Mouse (Mus musculus): ENCODE data around the gene Igsf9b.

Igsf9b gene

DNA sequence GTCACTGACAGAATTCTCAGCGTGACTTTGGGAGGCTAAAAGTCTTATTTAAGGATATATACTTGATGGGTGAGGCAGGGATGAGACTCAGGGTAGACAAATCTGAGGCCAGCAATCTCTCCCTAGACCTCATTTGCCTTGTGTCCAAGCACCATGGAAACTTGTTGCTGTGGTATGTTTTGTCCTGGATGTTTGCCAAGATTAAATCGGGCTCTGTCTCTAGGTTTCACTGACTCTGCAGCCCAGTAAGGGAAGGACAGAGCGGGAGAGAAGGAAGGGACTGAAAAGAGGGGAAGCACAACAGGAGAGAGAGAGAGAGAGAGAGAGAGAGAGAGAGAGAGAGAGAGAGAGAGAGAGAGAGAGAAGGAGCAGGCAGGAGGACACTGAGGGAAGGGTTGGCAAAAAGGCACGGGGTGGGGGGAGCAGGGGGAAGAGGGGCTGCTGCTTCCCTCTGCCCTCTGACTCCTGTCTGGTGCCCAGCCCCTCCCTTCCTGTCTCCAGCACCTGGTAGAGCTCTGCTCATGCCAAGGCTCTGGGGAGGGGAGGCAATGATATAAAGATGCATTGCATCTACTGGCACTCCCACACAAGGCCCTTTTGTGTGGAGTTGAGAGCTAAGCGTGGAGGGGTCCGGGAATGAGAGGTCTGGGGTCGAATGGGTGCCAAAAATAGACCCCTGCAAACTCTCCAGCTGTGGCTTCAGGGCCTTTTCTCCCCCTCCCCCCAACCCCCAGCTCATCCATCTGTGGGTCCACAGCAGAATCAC is 9.3 kb upstream of the Igsf9b start:
- no peak for DNase-seq (ENCODE audit: low read depth)

GRCm38 (mm10) chr9:27294380-27294779 is 4.6 kb upstream of the Igsf9b start:
- DNase-seq (ENCODE audit: low read depth) = no peak

DNA sequence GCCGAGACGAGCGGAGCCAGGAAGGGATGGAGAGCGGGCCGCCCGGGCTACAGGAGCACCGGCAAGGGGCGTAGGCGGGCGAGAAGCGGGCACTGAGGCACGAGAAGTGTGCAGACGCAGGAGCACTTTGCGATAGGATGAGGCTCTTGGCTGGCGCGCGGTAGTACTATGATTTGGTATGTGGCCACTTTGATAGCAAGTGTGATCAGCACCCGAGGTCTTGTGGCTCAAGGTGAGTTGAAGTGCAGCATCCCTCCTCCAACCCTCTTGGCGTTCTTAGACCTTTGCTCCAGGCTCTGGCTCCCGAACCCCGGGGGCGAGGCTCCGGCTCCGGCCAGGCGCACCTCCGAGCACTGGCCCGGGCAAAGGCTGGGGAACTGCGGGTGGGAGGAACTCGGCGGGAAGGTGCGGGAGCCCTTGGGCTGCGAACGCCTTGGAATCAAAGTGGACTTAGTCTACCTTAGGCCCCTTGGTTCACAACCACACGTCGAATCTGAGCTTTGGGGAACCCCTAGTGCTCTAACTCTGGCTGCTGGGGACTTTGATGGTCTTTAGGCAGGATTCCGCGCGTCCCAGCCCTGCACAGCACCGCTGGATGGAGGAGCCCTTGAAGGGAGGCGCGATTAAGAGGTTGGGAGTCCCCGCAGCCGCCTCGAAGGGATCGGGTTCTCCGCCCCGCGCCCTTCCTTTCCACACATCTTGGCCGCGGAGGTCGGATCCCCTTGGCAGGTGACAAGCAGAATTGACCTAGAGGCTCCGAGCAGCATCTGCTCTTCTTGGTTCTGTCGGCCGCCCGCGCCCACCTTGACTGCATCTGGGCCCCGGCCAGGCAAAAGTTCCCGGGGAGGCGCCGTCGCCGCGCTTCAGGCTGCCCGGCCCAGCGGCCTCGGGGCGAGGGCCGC is 533 bp downstream of the Igsf9b start:
- no peak for DNase-seq (ENCODE audit: low read depth)

- no peak for DNase-seq (ENCODE audit: low read depth)
These were observed 1.2 kb downstream of the Igsf9b start for GRCm38 (mm10) chr9:27300188-27300691.

DNA sequence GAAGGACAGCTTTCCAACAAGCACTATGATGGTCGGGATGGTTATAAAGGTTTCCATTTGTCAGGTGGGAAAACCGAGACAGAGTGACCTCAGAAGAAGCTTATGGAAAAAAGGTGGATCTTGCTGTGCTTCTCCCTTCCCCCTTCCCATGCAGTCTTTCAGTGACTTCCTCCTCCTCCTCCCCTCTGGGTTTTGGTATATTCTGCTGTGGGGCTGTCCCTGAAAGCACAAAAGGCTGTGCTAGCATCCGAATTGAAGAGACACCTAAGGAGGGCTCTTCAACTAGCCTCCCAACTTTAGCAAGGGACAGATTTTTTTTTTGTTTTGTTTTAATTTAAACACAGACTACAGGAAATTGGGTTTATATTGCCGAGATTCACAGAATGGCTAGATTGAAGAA is 1.7 kb downstream of the Igsf9b start:
- DNase-seq (ENCODE audit: low read depth) = no peak

GRCm38 (mm10) chr9:27301486-27301885 is 2.5 kb downstream of the Igsf9b start:
- DNase-seq (ENCODE audit: low read depth) = no peak

DNA sequence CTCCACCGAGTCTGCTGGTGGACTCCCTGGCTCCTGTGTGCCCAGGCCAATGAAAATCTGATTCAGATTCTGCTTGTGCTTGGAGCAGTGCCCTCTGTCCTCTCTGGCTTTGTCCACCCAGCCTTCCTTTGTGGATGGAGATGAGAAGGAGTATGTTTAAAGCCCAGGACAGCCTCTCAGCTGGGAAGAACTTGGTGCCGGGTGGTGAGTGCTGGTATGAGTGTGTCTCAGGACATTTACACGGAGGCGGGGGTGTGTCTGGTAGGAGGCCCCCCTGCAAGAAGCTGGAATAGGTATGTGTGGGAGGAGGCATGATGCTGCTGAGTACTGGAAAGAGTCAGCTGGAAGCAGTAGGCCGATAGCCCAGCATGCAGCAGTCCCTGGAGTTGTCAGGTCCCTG is 3.3 kb downstream of the Igsf9b start:
- no peak for DNase-seq (ENCODE audit: low read depth)

GRCm38 (mm10) chr9:27303571-27304484 is 4.8 kb downstream of the Igsf9b start:
- no peak for DNase-seq (ENCODE audit: low read depth)

DNA sequence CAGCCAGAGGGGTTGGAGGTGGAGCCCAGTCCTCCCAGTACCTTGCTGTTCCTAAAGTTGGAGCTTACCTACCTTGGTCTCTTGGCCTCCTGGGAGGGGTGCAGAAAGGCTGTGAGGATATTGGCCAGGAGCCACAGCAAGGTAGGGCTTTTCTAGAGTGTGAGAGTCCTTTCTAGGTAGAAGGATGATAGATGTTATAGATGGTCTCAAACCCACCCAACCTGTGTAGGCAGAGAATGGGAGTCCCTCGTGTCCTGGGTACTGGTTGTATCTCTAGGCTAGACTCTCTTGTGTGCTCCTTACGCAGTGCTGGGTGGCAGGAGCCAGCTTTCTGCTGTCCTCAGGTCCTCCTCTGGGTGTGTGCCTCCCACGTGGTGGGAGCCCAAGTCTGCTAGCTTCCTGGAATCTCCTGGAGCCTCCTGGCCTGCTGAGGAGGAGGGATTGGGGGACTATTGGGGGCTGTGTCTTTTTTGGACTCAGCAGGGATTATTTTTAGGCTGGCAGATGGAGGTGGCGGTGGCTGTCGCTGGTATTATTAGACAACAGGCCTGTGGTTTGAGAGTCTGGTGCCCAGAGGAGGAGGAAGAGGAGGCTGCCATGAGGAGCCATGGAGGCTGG is 5.6 kb downstream of the Igsf9b start:
- DNase-seq (ENCODE audit: low read depth) = no peak

DNA sequence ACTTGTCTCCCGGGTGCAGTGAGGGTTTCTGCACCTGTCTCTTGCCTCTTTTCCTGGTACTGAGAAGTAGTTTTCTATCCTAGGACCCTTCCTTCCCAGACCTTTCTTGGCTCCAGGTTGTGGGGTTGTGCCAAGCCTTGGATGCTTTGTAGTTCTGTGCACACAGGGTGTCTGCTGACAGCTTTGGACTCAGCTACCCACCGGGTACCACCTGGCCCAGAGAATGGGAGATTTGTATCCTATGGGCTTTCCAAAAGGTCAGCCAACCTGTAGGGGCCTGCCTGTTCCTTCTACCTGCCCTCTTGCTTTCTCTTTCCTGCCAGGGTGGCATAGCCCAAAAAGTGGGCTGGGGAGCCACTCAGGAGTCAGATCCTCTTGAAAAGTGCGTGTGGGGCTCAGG is 6.5 kb downstream of the Igsf9b start:
- DNase-seq (ENCODE audit: low read depth) = no peak

DNA sequence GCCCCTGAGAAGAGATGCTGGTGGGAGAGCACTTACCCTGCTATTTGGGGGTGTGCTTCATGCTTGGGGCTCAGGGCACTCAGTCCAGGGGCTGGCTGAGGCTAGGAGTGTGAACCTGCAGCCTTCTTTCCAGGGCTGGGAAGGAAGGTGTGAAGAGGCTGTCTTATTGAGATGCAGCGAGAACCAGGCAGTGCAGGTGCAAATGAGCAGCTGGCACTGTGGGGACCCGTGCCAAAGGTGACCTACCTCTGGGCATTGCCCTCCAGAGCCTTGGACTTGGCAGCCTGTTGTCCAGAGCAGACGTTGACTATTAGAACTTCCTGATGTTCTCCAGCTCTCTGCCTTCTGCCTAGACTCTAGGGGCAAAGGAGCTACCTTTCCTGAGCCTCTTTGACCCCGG is 7.6 kb downstream of the Igsf9b start:
- DNase-seq (ENCODE audit: low read depth) = no peak

GRCm38 (mm10) chr9:27307265-27307664 is 8.3 kb downstream of the Igsf9b start:
- DNase-seq (ENCODE audit: low read depth) = no peak

DNA sequence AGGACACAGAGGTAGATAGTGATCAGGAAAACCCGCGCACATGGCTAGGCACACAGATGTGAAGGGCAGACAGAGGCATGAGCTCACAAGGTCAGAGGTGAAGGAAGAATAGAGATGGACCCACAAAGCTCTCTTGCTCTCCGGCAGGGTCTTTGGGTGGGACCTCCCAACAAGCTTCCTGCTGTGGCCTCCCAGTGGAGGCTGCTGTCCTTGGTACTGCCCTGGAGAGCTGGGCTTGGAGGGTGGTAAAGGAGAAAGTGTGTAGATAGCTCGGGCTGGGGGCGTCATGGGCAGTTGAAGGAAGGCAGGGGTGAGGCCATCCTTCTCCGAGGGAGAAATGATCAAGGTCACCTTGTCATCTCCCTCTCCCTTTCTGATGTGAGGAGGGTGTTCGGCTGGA is 9.0 kb downstream of the Igsf9b start:
- DNase-seq (ENCODE audit: low read depth) = no peak

- DNase-seq (ENCODE audit: low read depth) = no peak
These were observed 9.6 kb downstream of the Igsf9b start for GRCm38 (mm10) chr9:27308561-27308960.

DNA sequence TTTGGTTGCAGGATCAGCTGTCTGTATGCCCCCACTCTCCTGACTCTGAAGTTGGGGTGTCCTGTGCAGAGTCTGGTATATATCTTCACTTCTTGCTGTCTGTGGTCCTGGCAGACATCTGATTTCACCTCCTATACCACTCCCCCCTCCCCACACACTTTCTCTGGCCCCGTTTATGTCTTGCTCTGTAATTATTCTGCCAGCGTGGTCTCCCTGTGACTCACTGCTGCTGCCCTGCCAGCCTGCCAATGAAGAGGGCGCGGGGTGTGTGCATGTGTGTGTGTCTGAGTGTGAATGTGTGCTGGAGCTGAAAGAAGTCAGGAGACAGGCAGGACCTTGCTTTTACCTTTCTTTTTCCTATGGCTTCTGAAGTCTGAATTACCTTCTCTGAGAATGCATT is 11.0 kb downstream of the Igsf9b start:
- no peak for DNase-seq (ENCODE audit: low read depth)

DNA sequence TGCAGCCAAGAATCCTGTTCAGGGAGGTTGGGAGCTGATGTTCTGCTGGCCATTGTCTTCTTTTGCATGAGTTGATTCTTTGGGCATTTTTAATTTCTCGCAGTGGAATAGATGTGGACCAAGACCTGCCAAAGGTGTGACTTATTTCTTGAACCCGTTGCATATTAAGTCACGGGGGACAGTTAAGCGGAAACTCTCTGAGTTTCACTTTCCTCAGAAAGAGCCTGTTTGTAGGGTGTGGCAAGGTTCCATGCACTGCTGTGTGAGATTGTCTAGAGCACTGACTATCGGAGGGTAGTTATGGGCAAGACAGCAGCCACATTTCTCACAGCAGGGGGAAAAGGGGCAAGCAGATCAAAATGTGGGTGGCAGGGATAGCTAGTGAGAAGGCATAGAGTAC is 14.4 kb downstream of the Igsf9b start:
- no peak for DNase-seq (ENCODE audit: low read depth)

DNA sequence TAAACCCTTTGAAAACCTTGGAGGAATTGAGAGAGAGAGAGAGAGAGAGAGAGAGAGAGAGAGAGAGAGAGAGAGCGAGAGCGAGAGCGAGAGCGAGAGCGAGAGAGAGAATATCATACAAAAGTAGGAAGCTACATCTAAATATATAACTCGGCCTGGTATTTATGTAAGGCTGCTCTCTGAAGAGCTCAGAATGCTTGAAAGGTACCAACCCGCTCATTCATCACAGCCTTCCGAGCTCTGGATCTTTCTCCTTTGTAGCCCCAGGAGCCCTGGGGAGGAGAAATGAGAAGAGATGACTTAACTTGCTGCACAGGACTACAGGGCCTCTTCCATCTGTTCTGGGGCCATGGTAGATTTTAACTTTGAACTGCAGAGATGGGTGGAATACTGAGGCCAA is 22.3 kb downstream of the Igsf9b start:
- no peak for DNase-seq (ENCODE audit: low read depth)

DNA sequence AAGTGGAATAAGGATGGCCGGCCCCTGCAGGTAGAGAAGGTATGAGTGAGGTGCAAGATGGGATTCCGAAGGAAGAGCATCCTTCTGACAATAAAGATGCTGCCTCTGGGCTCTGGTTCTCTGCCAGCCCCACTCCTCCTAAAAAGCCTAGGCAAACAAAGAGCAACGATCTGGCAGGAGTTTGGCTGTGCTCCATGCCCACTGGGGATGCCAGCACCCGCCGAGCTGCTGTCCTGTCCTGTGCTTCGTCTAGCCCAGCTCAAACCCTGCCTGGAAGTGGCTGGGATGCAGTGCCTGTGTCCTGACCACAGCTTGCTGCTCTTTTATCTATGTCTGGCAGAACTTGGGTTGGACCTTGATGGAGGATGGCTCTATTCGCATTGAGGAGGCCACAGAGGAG is 23.3 kb downstream of the Igsf9b start:
- DNase-seq (ENCODE audit: low read depth) = no peak

GRCm38 (mm10) chr9:27323412-27323811 is 24.4 kb downstream of the Igsf9b start:
- DNase-seq (ENCODE audit: low read depth) = no peak

GRCm38 (mm10) chr9:27325920-27326319 is 26.9 kb downstream of the Igsf9b start:
- DNase-seq (ENCODE audit: low read depth) = peak; percentile 17

- DNase-seq (ENCODE audit: low read depth) = no peak
These were observed 28.6 kb downstream of the Igsf9b start for GRCm38 (mm10) chr9:27327558-27327957.

- no peak for DNase-seq (ENCODE audit: low read depth)
These were observed 31.4 kb downstream of the Igsf9b start for GRCm38 (mm10) chr9:27330374-27330773.

Data from c-Kit-positive CD71-negative TER-119-negative erythroid progenitor cells, embryonic 14.5 days (primary cell).